Mouse (Mus musculus) cerebellum, adult 2 months (tissue): ENCODE data around the gene Cd34. TPM values are rescaled to one million over a fixed set of nuclear protein-coding genes. Genes with fewer than 3 reads are reported as not detected.

Experiments used
- DNase-seq, 2 experiments: peaks; one replicate each; pipeline ENCODE4 v3.0.0; 2021
- H3K27ac ChIP-seq: fragments of 200-500 bp; 2 replicates; pipeline ENCODE4 v1.5.1; 2012; ENCODE audit warnings: low read length, control low read depth, inconsistent platforms; ENCODE audit not compliant: insufficient read depth
- H3K27me3 ChIP-seq: fragments of 200-500 bp; 2 replicates; pipeline ENCODE4 v1.6.1; 2012; ENCODE audit warnings: inconsistent platforms, mild to moderate bottlenecking, low read length, moderate library complexity; ENCODE audit not compliant: control insufficient read depth, insufficient read depth
- H3K4me1 ChIP-seq: fragments of 200-500 bp; 2 replicates; pipeline ENCODE4 v1.6.1; 2011; ENCODE audit warnings: low read length; ENCODE audit not compliant: control insufficient read depth, insufficient read depth
- H3K4me3 ChIP-seq: fragments of 200-500 bp; replicated peaks from 2 replicates; pipeline ENCODE3; 2011; ENCODE audit warnings: mild to moderate bottlenecking, low read depth, low read length, control low read depth; ENCODE audit not compliant: insufficient read depth
- CTCF ChIP-seq: fragments of 200-500 bp; IDR thresholded peaks from 2 replicates; pipeline ENCODE4 v1.5.1; 2011; ENCODE audit warnings: low read depth, mild to moderate bottlenecking, control low read depth, low read length, moderate library complexity, borderline replicate concordance; ENCODE audit not compliant: insufficient read depth
- POLR2A ChIP-seq: fragments of 200-500 bp; IDR thresholded peaks from 2 replicates; pipeline ENCODE4 v1.6.1; 2011; ENCODE audit warnings: low read length, control low read depth, borderline replicate concordance; ENCODE audit not compliant: insufficient read depth
- WGBS: fragments of 180-500 bp; shearing (Covaris S2); methylation state at CpG from one replicate; pipeline ENCODE4 v1.1.7; 2018; 5-methylcytosine and 5-hydroxymethylcytosine counted together
- polyA plus RNA-seq: library from polyadenylated mRNA; depleted of rRNA; stranded (reverse); fragments of >200 nt; gene quantifications from 2 replicates; pipeline ENCODE4 v1.2.3, GENCODE M21; 2012

Cd34 gene
- polyA plus RNA-seq, 1 experiment = 16.0 TPM

DNA sequence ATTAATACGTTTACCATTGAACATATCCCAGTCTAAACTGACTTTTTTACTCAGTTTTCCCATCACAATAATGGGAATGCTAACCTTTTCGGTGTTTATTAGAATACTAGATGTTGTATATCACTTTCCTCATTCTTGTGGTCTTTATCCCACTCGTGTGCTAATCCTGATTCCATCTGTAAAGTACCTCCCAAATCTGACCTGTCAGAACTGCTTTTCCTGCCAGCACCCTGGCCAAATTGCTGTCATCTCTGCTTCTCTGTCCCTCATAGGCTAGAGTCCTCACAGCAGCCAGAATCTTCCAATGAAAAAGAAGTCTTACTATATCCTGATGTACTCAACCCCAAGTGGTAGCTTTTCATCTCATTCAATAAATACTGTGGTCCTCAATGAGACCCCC is 46.3 kb downstream of the Cd34 start:
- DNase-seq = no peak
- TF ChIP-seq CTCF (no peak), POLR2A (no peak)
- 79% methylated on average over 3 of the region's 3 CpGs for WGBS
- H3K27ac ChIP-seq = no peak overlapping the region
- peaks cover 12% of the 10 kb centered on the region for H3K4me1 ChIP-seq
- H3K4me3 ChIP-seq = no peak overlapping the region
- H3K27me3 ChIP-seq = no peaks in the 10 kb centered on the region

DNA sequence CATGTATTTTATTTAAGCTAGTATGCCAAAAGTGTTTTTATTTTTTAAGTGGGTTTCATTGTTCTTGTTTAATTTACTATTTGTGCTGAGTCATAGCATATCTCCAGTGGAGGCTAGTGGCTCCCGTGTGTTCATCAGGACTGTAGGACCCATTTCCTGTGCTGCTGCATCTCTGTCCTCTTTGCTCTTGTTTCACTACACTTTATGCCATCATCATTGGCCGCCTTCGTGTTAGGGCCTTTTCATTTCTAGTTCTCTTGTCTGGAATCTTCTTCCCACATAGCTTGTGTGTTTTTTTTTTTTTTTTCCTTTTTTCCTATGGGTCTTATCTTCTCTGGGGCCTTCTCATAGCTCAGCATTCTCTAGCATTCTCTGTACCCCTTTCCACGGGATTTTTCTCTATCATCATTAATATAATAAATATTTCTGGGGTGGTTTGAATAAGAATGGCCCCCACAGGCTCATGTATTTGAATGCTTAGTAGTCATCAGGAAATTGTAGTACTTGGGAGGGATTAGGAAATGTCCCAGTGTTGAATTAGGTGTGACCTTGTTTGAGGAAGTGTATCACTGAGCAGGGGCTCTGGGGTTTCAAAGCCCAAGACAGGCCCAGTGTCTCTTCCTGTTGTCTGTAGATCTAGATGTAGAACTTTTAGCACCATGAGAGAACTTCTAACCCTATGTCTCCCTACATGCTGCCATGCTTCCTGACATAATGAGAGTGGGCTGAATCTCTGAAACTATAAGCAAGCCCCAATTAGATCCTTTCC is 47.0 kb downstream of the Cd34 start:
- no peaks in the 10 kb centered on the region for H3K27me3 ChIP-seq
- H3K4me1 ChIP-seq = peaks cover 14% of the 10 kb centered on the region
- TF ChIP-seq POLR2A = no peak
- TF ChIP-seq CTCF = no peak
- H3K27ac ChIP-seq = no peak overlapping the region
- WGBS = 81% methylated on average over 4 of the region's 4 CpGs
- no peak overlapping the region for H3K4me3 ChIP-seq
- no peak for DNase-seq

DNA sequence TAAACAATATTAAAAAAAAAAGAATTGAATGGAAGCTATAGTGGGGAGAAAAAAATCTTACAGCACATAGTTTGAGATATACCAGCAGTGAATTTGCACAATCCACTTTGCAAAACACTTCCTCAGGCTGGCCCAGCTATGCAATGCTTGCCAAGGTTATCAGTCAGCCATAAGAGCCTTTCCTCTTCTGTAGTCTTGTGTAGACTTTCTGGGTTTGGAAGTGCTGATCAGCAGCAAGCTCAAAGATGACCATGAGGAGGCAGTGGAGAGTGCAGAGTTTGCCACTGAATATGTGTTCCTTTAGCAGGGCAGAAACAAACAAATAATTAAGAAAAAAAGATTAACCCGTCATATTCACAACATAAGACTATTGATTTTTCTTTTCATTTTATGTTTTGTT is 50.4 kb downstream of the Cd34 start:
- DNase-seq = no peak
- Histone ChIP-seq H3K27ac (no peak overlapping the region), H3K4me3 (no peak overlapping the region), H3K4me1 (peaks cover 8% of the 10 kb centered on the region; the same call in 1 of the 2 replicates), H3K27me3 (no peaks in the 10 kb centered on the region)
- no peak for TF ChIP-seq CTCF
- no peak for TF ChIP-seq POLR2A
- 100% methylated on average over 1 of the region's 1 CpGs for WGBS

DNA sequence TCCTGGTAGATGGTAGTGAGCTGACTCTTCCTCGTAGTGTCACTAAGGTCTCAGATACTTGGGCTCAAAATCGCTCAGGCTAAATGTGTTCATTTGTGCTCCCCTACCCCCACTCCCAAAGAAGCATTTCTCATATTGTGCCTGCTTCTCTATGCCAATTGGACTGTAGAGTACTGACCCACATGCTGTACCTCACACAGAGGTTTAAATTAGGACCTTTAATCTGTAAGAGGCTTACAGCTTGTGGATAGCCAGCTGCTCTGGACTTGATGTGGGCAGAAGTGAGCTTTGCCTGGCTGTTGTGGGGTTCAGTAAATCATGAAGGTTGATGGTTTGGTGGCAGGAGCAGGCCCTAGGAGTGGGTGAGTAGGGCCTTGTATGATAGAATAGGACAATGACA is 52.4 kb downstream of the Cd34 start:
- Histone ChIP-seq H3K27me3 (no peaks in the 10 kb centered on the region), H3K4me3 (no peak overlapping the region), H3K4me1 (peaks cover 8% of the 10 kb centered on the region), H3K27ac (no peak overlapping the region)
- WGBS = 81% methylated on average over 2 of the region's 2 CpGs
- no peak for TF ChIP-seq POLR2A
- no peak for TF ChIP-seq CTCF
- DNase-seq = no peak

DNA sequence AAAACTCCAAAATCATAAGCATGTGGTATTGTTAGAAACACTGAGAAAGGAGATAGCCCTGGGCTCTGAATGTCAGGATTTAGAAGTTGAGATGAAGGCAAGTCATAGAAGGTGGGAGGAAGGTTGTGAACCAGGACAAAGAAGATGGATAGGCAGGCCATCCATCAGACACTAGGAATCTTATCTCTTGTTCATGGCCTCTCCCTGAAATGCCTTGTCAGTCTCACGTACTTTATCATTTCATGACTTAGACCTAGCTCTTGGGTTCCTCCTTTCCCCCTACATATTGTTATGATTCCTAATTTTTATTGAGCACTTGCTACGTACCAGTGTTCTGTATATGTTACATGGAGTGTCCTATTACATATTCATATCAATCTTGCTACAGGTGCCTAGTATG is 53.0 kb downstream of the Cd34 start:
- no peaks in the 10 kb centered on the region for H3K27me3 ChIP-seq
- no peak for DNase-seq
- TF ChIP-seq POLR2A (no peak), CTCF (no peak)
- 95% methylated on average over 2 of the region's 2 CpGs for WGBS
- H3K27ac ChIP-seq = no peak overlapping the region
- H3K4me1 ChIP-seq = peaks cover 8% of the 10 kb centered on the region
- H3K4me3 ChIP-seq = no peak overlapping the region

DNA sequence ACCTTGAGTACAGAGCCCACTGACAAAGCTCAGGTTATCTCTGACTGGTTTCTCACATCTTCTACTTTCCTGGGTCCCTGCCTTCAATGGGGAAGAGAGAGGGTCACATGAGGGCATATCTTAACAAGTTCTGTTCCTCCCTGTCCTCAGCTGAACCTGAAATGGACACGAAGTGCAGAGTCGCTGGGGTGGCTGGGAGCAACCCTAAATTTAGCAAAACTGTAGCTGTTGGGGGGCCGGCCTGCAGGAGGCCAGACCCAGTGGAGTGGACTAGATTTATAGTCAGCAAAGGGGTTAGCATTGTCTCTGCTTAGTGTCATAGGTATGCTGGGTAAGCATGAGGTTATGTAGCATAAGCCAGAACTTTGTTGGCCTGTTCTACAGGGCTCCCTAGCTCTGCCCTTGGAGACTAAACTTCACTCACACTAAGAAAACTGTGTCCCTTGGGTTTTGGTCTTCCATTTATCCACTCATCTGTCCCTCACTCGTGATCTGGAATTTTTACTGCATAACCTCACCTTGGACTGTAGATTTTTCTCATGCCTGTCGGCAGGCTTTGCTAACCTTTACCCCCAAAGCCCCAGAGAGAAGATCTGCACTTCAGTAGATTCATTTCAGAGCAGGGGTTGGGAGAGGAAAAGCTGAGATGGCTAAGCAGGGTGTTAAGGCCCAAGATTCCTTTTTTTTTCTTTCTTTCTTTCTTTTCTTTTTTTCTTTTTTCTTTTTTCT is 54.1 kb downstream of the Cd34 start:
- 65% methylated on average over 5 of the region's 5 CpGs for WGBS

DNA sequence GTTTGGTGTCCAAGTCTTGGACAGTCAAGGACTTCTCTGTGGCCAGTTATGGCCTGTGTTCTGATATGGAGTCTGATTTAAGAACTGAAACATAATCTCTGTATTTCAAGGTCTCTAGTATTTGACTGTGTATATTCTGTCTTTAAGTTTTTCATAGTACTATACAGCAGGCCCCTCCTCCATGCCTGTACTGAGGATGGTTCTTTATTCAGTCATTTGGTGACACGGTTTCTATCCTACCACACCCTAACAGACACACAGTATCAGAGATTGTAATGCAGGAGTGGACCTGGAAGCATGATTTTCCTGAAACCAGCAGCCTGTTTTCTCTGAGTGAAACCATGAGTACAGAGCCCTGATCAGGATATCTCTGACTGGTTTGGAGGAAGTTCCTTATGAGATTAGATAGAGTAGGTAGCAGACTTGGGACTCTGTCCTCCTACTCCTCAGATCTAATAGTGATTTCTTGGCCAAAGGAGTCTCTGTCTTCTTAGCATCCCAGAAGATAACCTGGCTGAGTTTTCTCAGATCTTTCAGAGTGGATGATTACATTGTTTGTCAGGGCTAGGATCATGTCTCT is 54.9 kb downstream of the Cd34 start:
- WGBS = 89% methylated on average over 1 of the region's 1 CpGs
- H3K27ac ChIP-seq = no peak overlapping the region
- H3K4me1 ChIP-seq = peaks cover 7% of the 10 kb centered on the region; the same call in 1 of the 2 replicates
- no peak for DNase-seq
- TF ChIP-seq POLR2A = no peak
- no peak for TF ChIP-seq CTCF
- H3K4me3 ChIP-seq = no peak overlapping the region
- no peaks in the 10 kb centered on the region for H3K27me3 ChIP-seq

More for the DNA sequence above, 54.1 kb downstream of the Cd34 start:
- no peak for DNase-seq
- Histone ChIP-seq H3K27ac (no peak overlapping the region), H3K4me1 (peaks cover 8% of the 10 kb centered on the region), H3K4me3 (no peak overlapping the region), H3K27me3 (no peaks in the 10 kb centered on the region)
- no peak for TF ChIP-seq POLR2A
- TF ChIP-seq CTCF = no peak
